Mouse (Mus musculus): ENCODE results near the gene Suv39h1. TPM values are rescaled to one million over a fixed set of nuclear protein-coding genes. Genes with fewer than 3 reads are reported as not detected.
"Not testable (repeated sequence)": the region's sequence is repeated elsewhere in the genome, so short reads cannot be mapped to it uniquely, and the experiment has no call there.

Suv39h1 gene
- polyA plus RNA-seq, 1 experiment: 1.6 TPM

GRCm38 (mm10) chrX:8084771-8085259 lies 10.3 kb upstream of the Suv39h1 start:
- Histone ChIP-seq H3K4me3 (ENCODE audit: insufficient read depth, low read depth, low read length) (no peak overlapping the region), H3K27ac (replicated peaks; ENCODE audit: low read depth, low read length) (no peak overlapping the region), H3K4me1 (ENCODE audit: control insufficient read depth, insufficient read depth, insufficient read length, low read length) (no peaks in the 10 kb centered on the region)

- Histone ChIP-seq H3K4me1 (ENCODE audit: control insufficient read depth, insufficient read depth, insufficient read length, low read length) (no peaks in the 10 kb centered on the region), H3K27ac (replicated peaks; ENCODE audit: low read depth, low read length) (no peak overlapping the region; the same call in 1 of the 2 replicates), H3K4me3 (ENCODE audit: insufficient read depth, low read depth, low read length) (peak overlapping the region; percentile 68)
Measured at GRCm38 (mm10) chrX:8075104-8075503, 544 bp upstream of the Suv39h1 start.

- H3K27ac ChIP-seq (replicated peaks; ENCODE audit: low read depth, low read length): no peak overlapping the region
- H3K4me1 ChIP-seq (ENCODE audit: control insufficient read depth, insufficient read depth, insufficient read length, low read length): no peaks in the 10 kb centered on the region
- H3K4me3 ChIP-seq (ENCODE audit: insufficient read depth, low read depth, low read length): peak overlapping the region; percentile 66
Measured at GRCm38 (mm10) chrX:8073881-8074429, 605 bp downstream of the Suv39h1 start.

GRCm38 (mm10) chrX:8069166-8069565 lies 5.4 kb downstream of the Suv39h1 start:
- Histone ChIP-seq H3K27ac (replicated peaks; ENCODE audit: low read depth, low read length) (no peak overlapping the region), H3K4me1 (ENCODE audit: control insufficient read depth, insufficient read depth, insufficient read length, low read length) (no peaks in the 10 kb centered on the region), H3K4me3 (ENCODE audit: insufficient read depth, low read depth, low read length) (no peak overlapping the region)

GRCm38 (mm10) chrX:8051044-8051781 lies 23.3 kb downstream of the Suv39h1 start:
- H3K4me3 ChIP-seq (ENCODE audit: insufficient read depth, low read depth, low read length); H3K27ac ChIP-seq (replicated peaks; ENCODE audit: low read depth, low read length); H3K4me1 ChIP-seq (ENCODE audit: control insufficient read depth, insufficient read depth, insufficient read length, low read length): not testable (repeated sequence)

- Histone ChIP-seq H3K27ac (replicated peaks; ENCODE audit: low read depth, low read length) (no peak overlapping the region), H3K4me1 (ENCODE audit: control insufficient read depth, insufficient read depth, insufficient read length, low read length) (no peaks in the 10 kb centered on the region), H3K4me3 (ENCODE audit: insufficient read depth, low read depth, low read length) (no peak overlapping the region)
Measured at GRCm38 (mm10) chrX:8033009-8033408, 41.6 kb downstream of the Suv39h1 start.

GRCm38 (mm10) chrX:8026811-8027210 lies 47.7 kb downstream of the Suv39h1 start:
- Histone ChIP-seq H3K4me3 (ENCODE audit: insufficient read depth, low read depth, low read length) (no peak overlapping the region), H3K4me1 (ENCODE audit: control insufficient read depth, insufficient read depth, insufficient read length, low read length) (no peaks in the 10 kb centered on the region), H3K27ac (replicated peaks; ENCODE audit: low read depth, low read length) (no peak overlapping the region)

GRCm38 (mm10) chrX:8024795-8025194 lies 49.8 kb downstream of the Suv39h1 start:
- Histone ChIP-seq H3K4me1 (ENCODE audit: control insufficient read depth, insufficient read depth, insufficient read length, low read length) (no peaks in the 10 kb centered on the region), H3K27ac (replicated peaks; ENCODE audit: low read depth, low read length) (no peak overlapping the region), H3K4me3 (ENCODE audit: insufficient read depth, low read depth, low read length) (no peak overlapping the region)

- H3K4me3 ChIP-seq (ENCODE audit: insufficient read depth, low read depth, low read length): no peak overlapping the region
- no peaks in the 10 kb centered on the region for H3K4me1 ChIP-seq (ENCODE audit: control insufficient read depth, insufficient read depth, insufficient read length, low read length)
- H3K27ac ChIP-seq (replicated peaks; ENCODE audit: low read depth, low read length): no peak overlapping the region
Measured at GRCm38 (mm10) chrX:8020111-8020778, 54.3 kb downstream of the Suv39h1 start.

GRCm38 (mm10) chrX:8018286-8018685 lies 56.3 kb downstream of the Suv39h1 start, which contains the start of gene Glod5:
Gene Glod5 (minus strand): TSS chrX:8018492.
- Histone ChIP-seq H3K27ac (replicated peaks; ENCODE audit: low read depth, low read length) (no peak within 1 kb of the TSS), H3K4me3 (ENCODE audit: insufficient read depth, low read depth, low read length) (no peak within 1 kb of the TSS)

GRCm38 (mm10) chrX:8017142-8017541 lies 57.4 kb downstream of the Suv39h1 start:
- Histone ChIP-seq H3K4me3 (ENCODE audit: insufficient read depth, low read depth, low read length) (no peak overlapping the region), H3K4me1 (ENCODE audit: control insufficient read depth, insufficient read depth, insufficient read length, low read length) (no peaks in the 10 kb centered on the region), H3K27ac (replicated peaks; ENCODE audit: low read depth, low read length) (no peak overlapping the region)

More at GRCm38 (mm10) chrX:8018286-8018685, 56.3 kb downstream of the Suv39h1 start, which contains the start of gene Glod5:
- no peaks in the 10 kb centered on the region for H3K4me1 ChIP-seq (ENCODE audit: control insufficient read depth, insufficient read depth, insufficient read length, low read length)

GRCm38 (mm10) chrX:8015675-8016074 lies 58.9 kb downstream of the Suv39h1 start:
- H3K4me1 ChIP-seq (ENCODE audit: control insufficient read depth, insufficient read depth, insufficient read length, low read length); H3K27ac ChIP-seq (replicated peaks; ENCODE audit: low read depth, low read length); H3K4me3 ChIP-seq (ENCODE audit: insufficient read depth, low read depth, low read length): not testable (repeated sequence)

GRCm38 (mm10) chrX:8013569-8014314 lies 60.8 kb downstream of the Suv39h1 start:
- no peak overlapping the region for H3K4me3 ChIP-seq (ENCODE audit: insufficient read depth, low read depth, low read length)
- no peaks in the 10 kb centered on the region for H3K4me1 ChIP-seq (ENCODE audit: control insufficient read depth, insufficient read depth, insufficient read length, low read length)
- no peak overlapping the region for H3K27ac ChIP-seq (replicated peaks; ENCODE audit: low read depth, low read length)

GRCm38 (mm10) chrX:8013157-8013556 lies 61.4 kb downstream of the Suv39h1 start:
- Histone ChIP-seq H3K4me3 (ENCODE audit: insufficient read depth, low read depth, low read length) (no peak overlapping the region), H3K27ac (replicated peaks; ENCODE audit: low read depth, low read length) (no peak overlapping the region), H3K4me1 (ENCODE audit: control insufficient read depth, insufficient read depth, insufficient read length, low read length) (no peaks in the 10 kb centered on the region)
